Mouse (Mus musculus) gastrocnemius, postnatal 25 days (tissue): ENCODE data around the gene Gap43. TPM values are rescaled to one million over a fixed set of nuclear protein-coding genes. Genes with fewer than 3 reads are reported as not detected.
"Not testable (repeated sequence)": the region's sequence is repeated elsewhere in the genome, so short reads cannot be mapped to it uniquely, and the experiment has no call there.

ENCODE experiments used
- DNase-seq: peaks from one replicate; pipeline ENCODE4 v3.0.0; 2022
- long read RNA-seq, 2 experiments: library from polyadenylated mRNA; stranded (forward); transcript quantifications; one replicate each; pipeline ENCODE4 v2.0.0; 2021
- total RNA-seq, 2 experiments: library from RNA; stranded (reverse); gene quantifications; 1 replicate in 1 of 2; 2 replicates in 1 of 2; pipeline ENCODE4 v1.2.3; 2021

Gap43 gene
- 1 to 10 TPM in 1 of 2 experiments, under 1 TPM in 1; 0.56 to 1.8 TPM for total RNA-seq
- long read RNA-seq, experiment 1, partial matches to known transcripts: 0 of 2 reads
- long read RNA-seq, experiment 1, other reads (novel, unspliced or antisense): 0 of 2 reads
- long read RNA-seq, experiment 2, partial matches to known transcripts: 0 of 2 reads
- long read RNA-seq, experiment 2, other reads (novel, unspliced or antisense): 0 of 2 reads

GRCm38 (mm10) chr16:42340021-42340768 is at the start of gene Gap43:
Gap43 (minus strand) TSS chr16:42340651.
- DNase-seq: no peak

- no peak for DNase-seq
These were observed 40.9 kb upstream of the Gap43 start for GRCm38 (mm10) chr16:42381328-42381838.

- DNase-seq: peak; percentile 7
These were observed 40.2 kb upstream of the Gap43 start for GRCm38 (mm10) chr16:42380641-42381040.

GRCm38 (mm10) chr16:42370148-42370547 is 29.7 kb upstream of the Gap43 start:
- DNase-seq: no peak

GRCm38 (mm10) chr16:42369346-42369745 is 28.9 kb upstream of the Gap43 start:
- no peak for DNase-seq

GRCm38 (mm10) chr16:42360061-42360460 is 19.6 kb upstream of the Gap43 start:
- no peak for DNase-seq

GRCm38 (mm10) chr16:42358058-42358457 is 17.6 kb upstream of the Gap43 start:
- DNase-seq: no peak

- DNase-seq: peak; percentile 17
These were observed 9.6 kb upstream of the Gap43 start for GRCm38 (mm10) chr16:42350076-42350475.

- DNase-seq: not testable (repeated sequence)
These were observed 414 bp upstream of the Gap43 start for GRCm38 (mm10) chr16:42340865-42341264.

GRCm38 (mm10) chr16:42339512-42339911 is 939 bp downstream of the Gap43 start:
- no peak for DNase-seq

- DNase-seq: no peak
These were observed 1.5 kb downstream of the Gap43 start for GRCm38 (mm10) chr16:42338987-42339386.

- no peak for DNase-seq
These were observed 2.1 kb downstream of the Gap43 start for GRCm38 (mm10) chr16:42338342-42338741.

- no peak for DNase-seq
These were observed 2.8 kb downstream of the Gap43 start for GRCm38 (mm10) chr16:42337663-42338062.

GRCm38 (mm10) chr16:42336610-42337009 is 3.8 kb downstream of the Gap43 start:
- no peak for DNase-seq

GRCm38 (mm10) chr16:42332321-42332720 is 8.1 kb downstream of the Gap43 start:
- no peak for DNase-seq

GRCm38 (mm10) chr16:42326191-42326590 is 14.3 kb downstream of the Gap43 start:
- DNase-seq: no peak

- DNase-seq: no peak
These were observed 14.9 kb downstream of the Gap43 start for GRCm38 (mm10) chr16:42325536-42325935.

GRCm38 (mm10) chr16:42319831-42320230 is 20.6 kb downstream of the Gap43 start:
- DNase-seq: no peak

GRCm38 (mm10) chr16:42319365-42319764 is 21.1 kb downstream of the Gap43 start:
- DNase-seq: no peak

GRCm38 (mm10) chr16:42312125-42312524 is 28.3 kb downstream of the Gap43 start:
- no peak for DNase-seq

- no peak for DNase-seq
These were observed 31.7 kb downstream of the Gap43 start for GRCm38 (mm10) chr16:42308761-42309160.

GRCm38 (mm10) chr16:42305934-42306701 is 34.3 kb downstream of the Gap43 start:
- DNase-seq: peak; percentile 22

- DNase-seq: peak; percentile 14
These were observed 37.0 kb downstream of the Gap43 start for GRCm38 (mm10) chr16:42303461-42303860.
